Mouse (Mus musculus) embryonic facial prominence, embryonic 12.5 days (tissue): ENCODE measurements around the gene Specc1. TPM values are rescaled to one million over a fixed set of nuclear protein-coding genes. Genes with fewer than 3 reads are reported as not detected.

Experiments used
- ATAC-seq: fragments of 200-750 bp; cut with Nextera tagmentation; 2 replicates; pipeline ENCODE4 v1.8.0; 2017; ENCODE audit not compliant: insufficient number of reproducible peaks, insufficient read depth, low FRiP score, low TSS enrichment
- H3K27ac ChIP-seq: fragments of 300-500 bp; sonication (generic); 2 replicates; pipeline ENCODE4 v1.5.1; 2016; ENCODE audit warnings: mild to moderate bottlenecking
- H3K27me3 ChIP-seq: fragments of 300-500 bp; sonication (generic); 2 replicates; pipeline ENCODE4 v1.6.1; 2016; ENCODE audit warnings: mild to moderate bottlenecking, moderate library complexity
- H3K36me3 ChIP-seq: fragments of 300-500 bp; sonication (generic); 2 replicates; pipeline ENCODE4 v1.6.1; 2016; ENCODE audit warnings: mild to moderate bottlenecking
- H3K4me1 ChIP-seq: fragments of 300-500 bp; sonication (generic); 2 replicates; pipeline ENCODE4 v1.6.1; 2016
- H3K4me2 ChIP-seq: fragments of 300-500 bp; sonication (generic); replicated peaks from 2 replicates; pipeline ENCODE4 v1.6.1; 2016; ENCODE audit warnings: mild to moderate bottlenecking, moderate library complexity
- H3K4me3 ChIP-seq: fragments of 300-500 bp; sonication (generic); 2 replicates; pipeline ENCODE4 v1.5.1; 2016; ENCODE audit warnings: mild to moderate bottlenecking
- H3K9ac ChIP-seq: fragments of 300-500 bp; sonication (generic); 2 replicates; pipeline ENCODE4 v1.6.1; 2016; ENCODE audit warnings: mild to moderate bottlenecking, moderate library complexity
- H3K9me3 ChIP-seq: fragments of 300-500 bp; sonication (generic); 2 replicates; pipeline ENCODE4 v1.6.1; 2016; ENCODE audit warnings: mild to moderate bottlenecking, moderate library complexity
- WGBS: fragments of 180-500 bp; shearing (Covaris S2); methylation state at CpG from one replicate; pipeline ENCODE4 v1.1.7; 2016; 5-methylcytosine and 5-hydroxymethylcytosine counted together
- polyA plus RNA-seq: library from polyadenylated mRNA; unstranded; fragments of >200 nt; fragmentation: Nextera tagmentation; extraction: Ambion mirVana; gene quantifications from 2 replicates; pipeline ENCODE4 v1.2.1, GENCODE M21; 2016

The Specc1 gene
- polyA plus RNA-seq, 1 experiment from 2014 or later: 16.8 TPM

GRCm38 (mm10) chr11:62127692-62128091, 171.1 kb downstream of the Specc1 start:
- Histone ChIP-seq H3K36me3 (peaks cover 7% of the 10 kb centered on the region), H3K4me3 (no peak overlapping the region), H3K4me2 (no peak overlapping the region), H3K4me1 (no peaks in the 10 kb centered on the region), H3K27ac (no peak overlapping the region), H3K9me3 (no peaks in the 10 kb centered on the region), H3K9ac (no peak overlapping the region), H3K27me3 (no peaks in the 10 kb centered on the region)
- no peak for ATAC-seq
- WGBS: 36% methylated on average over 3 of the region's 3 CpGs

- no peak overlapping the region for H3K9ac ChIP-seq
- H3K4me3 ChIP-seq: no peak overlapping the region
- peaks cover 7% of the 10 kb centered on the region for H3K36me3 ChIP-seq
- H3K4me2 ChIP-seq: no peak overlapping the region
- H3K9me3 ChIP-seq: no peaks in the 10 kb centered on the region
- H3K4me1 ChIP-seq: no peaks in the 10 kb centered on the region
- H3K27ac ChIP-seq: no peak overlapping the region
- no peaks in the 10 kb centered on the region for H3K27me3 ChIP-seq
- ATAC-seq: no peak
- 82% methylated on average over 8 of the region's 8 CpGs for WGBS
Measured at GRCm38 (mm10) chr11:62128197-62128596, 171.6 kb downstream of the Specc1 start.

GRCm38 (mm10) chr11:62130191-62130590, 173.6 kb downstream of the Specc1 start:
- Histone ChIP-seq H3K27ac (no peak overlapping the region), H3K4me2 (no peak overlapping the region), H3K27me3 (no peaks in the 10 kb centered on the region), H3K4me1 (no peaks in the 10 kb centered on the region), H3K4me3 (no peak overlapping the region), H3K9me3 (no peaks in the 10 kb centered on the region), H3K9ac (no peak overlapping the region), H3K36me3 (peaks cover 7% of the 10 kb centered on the region)
- WGBS: 60% methylated on average over 3 of the region's 3 CpGs
- ATAC-seq: no peak

- Histone ChIP-seq H3K27ac (no peak overlapping the region), H3K4me3 (no peak overlapping the region), H3K36me3 (peaks cover 7% of the 10 kb centered on the region), H3K27me3 (no peaks in the 10 kb centered on the region), H3K9me3 (no peaks in the 10 kb centered on the region), H3K9ac (no peak overlapping the region), H3K4me1 (no peaks in the 10 kb centered on the region), H3K4me2 (no peak overlapping the region)
- 38% methylated on average over 2 of the region's 2 CpGs for WGBS
- no peak for ATAC-seq
Measured at GRCm38 (mm10) chr11:62130685-62131295, 174.2 kb downstream of the Specc1 start.

- H3K4me1 ChIP-seq: no peaks in the 10 kb centered on the region
- H3K9ac ChIP-seq: no peak overlapping the region
- H3K4me2 ChIP-seq: no peak overlapping the region
- WGBS: 86% methylated on average over 4 of the region's 4 CpGs
- H3K27me3 ChIP-seq: no peaks in the 10 kb centered on the region
- H3K9me3 ChIP-seq: no peaks in the 10 kb centered on the region
- no peak for ATAC-seq
- no peak overlapping the region for H3K27ac ChIP-seq
- H3K36me3 ChIP-seq: peaks cover 7% of the 10 kb centered on the region
- no peak overlapping the region for H3K4me3 ChIP-seq
Measured at GRCm38 (mm10) chr11:62131601-62132000, 175.0 kb downstream of the Specc1 start.

- peaks cover 7% of the 10 kb centered on the region for H3K36me3 ChIP-seq
- H3K4me3 ChIP-seq: no peak overlapping the region
- no peaks in the 10 kb centered on the region for H3K4me1 ChIP-seq
- H3K9ac ChIP-seq: no peak overlapping the region
- H3K27me3 ChIP-seq: no peaks in the 10 kb centered on the region
- 97% methylated on average over 2 of the region's 2 CpGs for WGBS
- no peak overlapping the region for H3K4me2 ChIP-seq
- ATAC-seq: no peak
- no peaks in the 10 kb centered on the region for H3K9me3 ChIP-seq
- H3K27ac ChIP-seq: no peak overlapping the region
Measured at GRCm38 (mm10) chr11:62134191-62134590, 177.6 kb downstream of the Specc1 start.

GRCm38 (mm10) chr11:62145216-62146110, 188.9 kb downstream of the Specc1 start:
- no peak for ATAC-seq
- H3K9me3 ChIP-seq: no peaks in the 10 kb centered on the region
- no peaks in the 10 kb centered on the region for H3K27me3 ChIP-seq
- H3K27ac ChIP-seq: no peak overlapping the region
- 82% methylated on average over 7 of the region's 7 CpGs for WGBS
- H3K9ac ChIP-seq: no peak overlapping the region
- no peak overlapping the region for H3K4me2 ChIP-seq
- H3K4me3 ChIP-seq: no peak overlapping the region
- peaks cover 16% of the 10 kb centered on the region for H3K36me3 ChIP-seq
- H3K4me1 ChIP-seq: no peaks in the 10 kb centered on the region

GRCm38 (mm10) chr11:62146661-62147060, 190.1 kb downstream of the Specc1 start:
- peaks cover 16% of the 10 kb centered on the region for H3K36me3 ChIP-seq

GRCm38 (mm10) chr11:62148026-62148425, 191.5 kb downstream of the Specc1 start:
- H3K4me2 ChIP-seq: no peak overlapping the region
- no peak for ATAC-seq
- H3K36me3 ChIP-seq: peaks cover 16% of the 10 kb centered on the region
- H3K9ac ChIP-seq: no peak overlapping the region
- H3K4me3 ChIP-seq: no peak overlapping the region
- no peaks in the 10 kb centered on the region for H3K4me1 ChIP-seq
- H3K9me3 ChIP-seq: no peaks in the 10 kb centered on the region
- H3K27ac ChIP-seq: no peak overlapping the region
- H3K27me3 ChIP-seq: no peaks in the 10 kb centered on the region
- WGBS: 90% methylated on average over 3 of the region's 3 CpGs

More at GRCm38 (mm10) chr11:62146661-62147060, 190.1 kb downstream of the Specc1 start:
- H3K4me2 ChIP-seq: no peak overlapping the region
- H3K27ac ChIP-seq: no peak overlapping the region
- H3K4me3 ChIP-seq: no peak overlapping the region
- no peak for ATAC-seq
- no peaks in the 10 kb centered on the region for H3K27me3 ChIP-seq
- 91% methylated on average over 1 of the region's 1 CpGs for WGBS
- H3K9me3 ChIP-seq: no peaks in the 10 kb centered on the region
- no peaks in the 10 kb centered on the region for H3K4me1 ChIP-seq
- H3K9ac ChIP-seq: no peak overlapping the region

- ATAC-seq: no peak
- Histone ChIP-seq H3K9ac (no peak overlapping the region), H3K36me3 (peaks cover 16% of the 10 kb centered on the region), H3K4me1 (no peaks in the 10 kb centered on the region), H3K4me3 (no peak overlapping the region), H3K27me3 (no peaks in the 10 kb centered on the region), H3K4me2 (no peak overlapping the region), H3K9me3 (no peaks in the 10 kb centered on the region), H3K27ac (no peak overlapping the region)
- WGBS: 91% methylated on average over 6 of the region's 6 CpGs
Measured at GRCm38 (mm10) chr11:62148449-62148848, 191.9 kb downstream of the Specc1 start.

GRCm38 (mm10) chr11:62153057-62153456, 196.5 kb downstream of the Specc1 start:
- Histone ChIP-seq H3K9ac (no peak overlapping the region), H3K36me3 (0 out of 2 replicates have a peak, but pooled peaks cover 7% of the 10 kb centered on the region), H3K27me3 (no peaks in the 10 kb centered on the region), H3K27ac (no peak overlapping the region), H3K9me3 (no peaks in the 10 kb centered on the region), H3K4me1 (no peaks in the 10 kb centered on the region), H3K4me3 (no peak overlapping the region), H3K4me2 (no peak overlapping the region)
- WGBS: 89% methylated on average over 4 of the region's 4 CpGs
- ATAC-seq: no peak

GRCm38 (mm10) chr11:62159803-62160202, 203.2 kb downstream of the Specc1 start:
- Histone ChIP-seq H3K36me3 (0 out of 2 replicates have a peak, but pooled peaks cover 7% of the 10 kb centered on the region), H3K4me3 (no peak overlapping the region), H3K4me2 (no peak overlapping the region), H3K9ac (no peak overlapping the region), H3K9me3 (no peaks in the 10 kb centered on the region), H3K27me3 (no peaks in the 10 kb centered on the region), H3K27ac (no peak overlapping the region), H3K4me1 (no peaks in the 10 kb centered on the region)
- ATAC-seq: no peak
- WGBS: 91% methylated on average over 7 of the region's 7 CpGs
